Mouse (Mus musculus): ENCODE results near the gene Prtn3.

The Prtn3 gene

GRCm38 (mm10) chr10:79927324-79928029, 53.2 kb downstream of the Prtn3 start:
- peak in 1 of 2 experiments; percentile 46 for DNase-seq (ENCODE audit: low spot score in 2 of 2)

- DNase-seq (ENCODE audit: low spot score in 2 of 2) = no peak
These were observed 53.9 kb downstream of the Prtn3 start for GRCm38 (mm10) chr10:79928030-79928694.

GRCm38 (mm10) chr10:79928907-79929701, 54.8 kb downstream of the Prtn3 start:
- no peak for DNase-seq (ENCODE audit: low spot score in 2 of 2)

GRCm38 (mm10) chr10:79929967-79930825, 55.9 kb downstream of the Prtn3 start:
- DNase-seq (ENCODE audit: low spot score in 2 of 2) = no peak

GRCm38 (mm10) chr10:79930826-79931186, 56.5 kb downstream of the Prtn3 start:
- DNase-seq (ENCODE audit: low spot score in 2 of 2) = no peak

GRCm38 (mm10) chr10:79931797-79932196, 57.5 kb downstream of the Prtn3 start:
- no peak for DNase-seq (ENCODE audit: low spot score in 2 of 2)

- peak in 1 of 2 experiments; percentile 70 for DNase-seq (ENCODE audit: low spot score in 2 of 2)
These were observed 58.5 kb downstream of the Prtn3 start for GRCm38 (mm10) chr10:79932736-79933135.
